Mouse (Mus musculus) MEL (cell line): Measurements from ENCODE around the gene Vim. TPM values are rescaled to one million over a fixed set of nuclear protein-coding genes. Genes with fewer than 3 reads are reported as not detected.

Experiments
- DNase-seq: peaks from one replicate; pipeline ENCODE4 v3.0.0; 2011; ENCODE audit warnings: low read depth, low spot score
- H3K27ac ChIP-seq: 2 replicates; pipeline ENCODE4 v1.5.1; 2012; ENCODE audit warnings: low read depth, mild to moderate bottlenecking, control low read depth, low read length, moderate library complexity; ENCODE audit not compliant: control insufficient read depth
- H3K27me3 ChIP-seq, 2 experiments: fragments of 150-350 bp in 1 of 2; sonication (generic) in 1 of 2; 2 replicates each; pipeline ENCODE4 v1.6.1; 2012; ENCODE audit warnings: low read length in 2 of 2, mild to moderate bottlenecking in 2 of 2, improper control_type of control experiment in 1 of 2, moderate library complexity in 1 of 2; ENCODE audit not compliant: insufficient read depth in 2 of 2, control insufficient read depth in 1 of 2
- H3K36me3 ChIP-seq, 2 experiments: 2 replicates each; pipeline ENCODE4 v1.6.1; 2012 to 2014; ENCODE audit warnings: low read length in 2 of 2, improper control_type of control experiment in 1 of 2, inconsistent platforms in 1 of 2, mild to moderate bottlenecking in 1 of 2; ENCODE audit not compliant: insufficient read depth in 2 of 2, control insufficient read depth in 1 of 2
- H3K4me1 ChIP-seq, 2 experiments: fragments of 150-350 bp in 1 of 2; sonication (generic) in 1 of 2; 2 replicates each; pipeline ENCODE4 v1.6.1; 2012; ENCODE audit warnings: low read length in 2 of 2, improper control_type of control experiment in 1 of 2, mild to moderate bottlenecking in 1 of 2; ENCODE audit not compliant: insufficient read depth in 2 of 2, control insufficient read depth in 1 of 2
- H3K4me3 ChIP-seq, 2 experiments: fragments of 150-350 bp in 1 of 2; sonication (generic) in 1 of 2; 2 replicates each; pipeline ENCODE4 v1.5.1; 2012; ENCODE audit warnings: low read depth in 2 of 2, low read length in 2 of 2, mild to moderate bottlenecking in 2 of 2, moderate library complexity in 2 of 2, control low read depth in 1 of 2, improper control_type of control experiment in 1 of 2; ENCODE audit not compliant: control insufficient read depth in 1 of 2, insufficient read depth in 1 of 2
- H3K79me2 ChIP-seq: 2 replicates; pipeline ENCODE4 v1.6.1; 2012; ENCODE audit warnings: mild to moderate bottlenecking, low read length, moderate library complexity; ENCODE audit not compliant: control insufficient read depth, poor library complexity, insufficient read depth
- H3K9ac ChIP-seq: 2 replicates; pipeline ENCODE4 v1.6.1; 2012; ENCODE audit warnings: low read depth, mild to moderate bottlenecking, control low read depth, low read length, moderate library complexity; ENCODE audit not compliant: control insufficient read depth, poor library complexity, severe bottlenecking
- H3K9me3 ChIP-seq: fragments of 150-350 bp; sonication (generic); replicated peaks from 2 replicates; pipeline ENCODE4 v1.6.1; 2012; ENCODE audit warnings: mild to moderate bottlenecking, low read length, improper control_type of control experiment, moderate library complexity; ENCODE audit not compliant: insufficient read depth
- CHD1 ChIP-seq: IDR thresholded peaks from 2 replicates; pipeline ENCODE4 v1.6.1; 2012; ENCODE audit warnings: low read depth, mild to moderate bottlenecking, inconsistent platforms, low read length, improper control_type of control experiment
- ETS1 ChIP-seq: IDR thresholded peaks from 2 replicates; pipeline ENCODE4 v1.6.1; 2012; ENCODE audit warnings: low read depth, mild to moderate bottlenecking, inconsistent platforms, low read length, improper control_type of control experiment, moderate library complexity
- GABPA ChIP-seq: IDR thresholded peaks from 2 replicates; pipeline ENCODE4 v1.6.1; 2012; ENCODE audit warnings: low read depth, mild to moderate bottlenecking, inconsistent platforms, low read length, improper control_type of control experiment, moderate library complexity
- GATA1 ChIP-seq: IDR thresholded peaks from 2 replicates; pipeline ENCODE4 v1.6.1; 2011; ENCODE audit warnings: low read depth, low read length, improper control_type of control experiment
- HCFC1 ChIP-seq: IDR thresholded peaks from 2 replicates; pipeline ENCODE4 v1.6.1; 2012; ENCODE audit warnings: low read depth, mild to moderate bottlenecking, inconsistent platforms, low read length, improper control_type of control experiment, moderate library complexity
- MAX ChIP-seq: IDR thresholded peaks from 2 replicates; pipeline ENCODE4 v1.6.1; 2011; ENCODE audit warnings: low read length, improper control_type of control experiment
- MEF2A ChIP-seq: IDR thresholded peaks from 2 replicates; pipeline ENCODE4 v1.6.1; 2014; ENCODE audit warnings: low read depth, mild to moderate bottlenecking, inconsistent platforms, low read length, improper control_type of control experiment; ENCODE audit not compliant: poor library complexity, insufficient replicate concordance, severe bottlenecking; ENCODE audit errors: extremely low read depth
- MXI1 ChIP-seq: IDR thresholded peaks from 2 replicates; pipeline ENCODE4 v1.6.1; 2011; ENCODE audit warnings: mild to moderate bottlenecking, low read depth, low read length, improper control_type of control experiment
- MYB ChIP-seq: IDR thresholded peaks from 2 replicates; pipeline ENCODE4 v1.6.1; 2011; ENCODE audit warnings: mild to moderate bottlenecking, low read depth, low read length, improper control_type of control experiment
- MYC ChIP-seq: IDR thresholded peaks from 2 replicates; pipeline ENCODE4 v1.6.1; 2011; ENCODE audit warnings: low read depth, mild to moderate bottlenecking, low read length, improper control_type of control experiment, moderate library complexity
- POLR2AphosphoS2 ChIP-seq: IDR thresholded peaks from 2 replicates; pipeline ENCODE4 v1.6.1; 2011; ENCODE audit warnings: low read length, improper control_type of control experiment
- POLR2AphosphoS5 ChIP-seq: IDR thresholded peaks from 2 replicates; pipeline ENCODE4 v1.6.1; 2012; ENCODE audit warnings: low read depth, borderline replicate concordance, mild to moderate bottlenecking, inconsistent platforms, low read length, moderate library complexity, mixed read lengths
- SMC3 ChIP-seq: IDR thresholded peaks from 2 replicates; pipeline ENCODE4 v1.6.1; 2011; ENCODE audit warnings: low read depth, low read length, improper control_type of control experiment
- TBP ChIP-seq: IDR thresholded peaks from 2 replicates; pipeline ENCODE4 v1.8.0; 2011; ENCODE audit warnings: low read depth, low read length, improper control_type of control experiment
- UBTF ChIP-seq: IDR thresholded peaks from 2 replicates; pipeline ENCODE4 v1.6.1; 2012; ENCODE audit warnings: low read depth, mild to moderate bottlenecking, inconsistent platforms, low read length, improper control_type of control experiment, moderate library complexity, borderline replicate concordance; ENCODE audit not compliant: insufficient read depth
- ZMIZ1 ChIP-seq: IDR thresholded peaks from 2 replicates; pipeline ENCODE4 v1.6.1; 2012; ENCODE audit warnings: low read depth, mild to moderate bottlenecking, inconsistent platforms, low read length, improper control_type of control experiment, moderate library complexity
- polyA plus RNA-seq, 2 experiments: library from polyadenylated mRNA; stranded (reverse) in 1 of 2; unstranded in 1 of 2; fragments of >175 nt in 1 of 2; fragments of >200 nt in 1 of 2; gene quantifications; 2 replicates each; pipeline versions ENCODE4 v1.2.1 to v1.2.4; 2012; ENCODE audit warnings: low replicate concordance in 2 of 2, low read depth in 1 of 2; ENCODE audit not compliant: insufficient read length in 2 of 2, insufficient read depth in 1 of 2, missing spikeins in 1 of 2
- total RNA-seq: library from RNA; depleted of rRNA; stranded (reverse); fragments of 300-350 nt; gene quantifications from 2 replicates; pipeline ENCODE4 v1.2.3, GENCODE M21; 2012

The Vim gene
- total and polyA plus RNA-seq, 3 experiments = 58.0 to 580 (median 257) TPM

- Histone ChIP-seq H3K4me3 (no peak overlapping the region), H3K27ac (no peak overlapping the region)
- TF ChIP-seq MXI1 = no peak
- no peak for TF ChIP-seq POLR2AphosphoS5
- TF ChIP-seq MYC = no peak
- no peak for TF ChIP-seq ZMIZ1
- no peak for TF ChIP-seq ETS1
These were observed 13.3 kb upstream of the Vim start for GRCm38 (mm10) chr2:13560396-13560795.

GRCm38 (mm10) chr2:13570122-13570521 lies 3.6 kb upstream of the Vim start:
- no peaks in the 10 kb centered on the region for H3K79me2 ChIP-seq
- no peaks in the 10 kb centered on the region for H3K27me3 ChIP-seq
- no peak overlapping the region for H3K9ac ChIP-seq
- no peak overlapping the region for H3K4me3 ChIP-seq
- H3K4me1 ChIP-seq = peaks cover 0 to 6% of the 10 kb centered on the region in 2 experiments; a peak in 3 of 4 replicates
- peaks cover 0 to 2% of the 10 kb centered on the region in 2 experiments; a peak in 1 of 4 replicates for H3K36me3 ChIP-seq
- no peak for TF ChIP-seq MYC
- no peak for TF ChIP-seq UBTF
- no peak for TF ChIP-seq GABPA
- no peak for TF ChIP-seq GATA1
- no peak for TF ChIP-seq MEF2A
- no peak for TF ChIP-seq MAX
- TF ChIP-seq ZMIZ1 = no peak
- no peak for TF ChIP-seq POLR2AphosphoS2
- TF ChIP-seq CHD1 = no peak
- no peak for TF ChIP-seq TBP
- TF ChIP-seq HCFC1 = no peak
- TF ChIP-seq SMC3 = no peak
- TF ChIP-seq MYB = no peak
- TF ChIP-seq MXI1 = no peak
- H3K9me3 ChIP-seq = no peaks in the 10 kb centered on the region
- DNase-seq = no peak
- H3K27ac ChIP-seq = no peak overlapping the region

More at GRCm38 (mm10) chr2:13560396-13560795, 13.3 kb upstream of the Vim start:
- no peak for DNase-seq
- Histone ChIP-seq H3K27me3 (peaks cover 2 to 3% of the 10 kb centered on the region in 2 experiments), H3K4me1 (peaks cover 0 to 7% of the 10 kb centered on the region in 2 experiments; a peak in 2 of 4 replicates), H3K36me3 (peaks cover 0 to 10% of the 10 kb centered on the region in 2 experiments; a peak in 2 of 4 replicates), H3K79me2 (no peaks in the 10 kb centered on the region), H3K9me3 (no peaks in the 10 kb centered on the region), H3K9ac (no peak overlapping the region)
